Comparison of ENCODE assay signal across 7 mouse cellular contexts in the genomic region with DNA sequence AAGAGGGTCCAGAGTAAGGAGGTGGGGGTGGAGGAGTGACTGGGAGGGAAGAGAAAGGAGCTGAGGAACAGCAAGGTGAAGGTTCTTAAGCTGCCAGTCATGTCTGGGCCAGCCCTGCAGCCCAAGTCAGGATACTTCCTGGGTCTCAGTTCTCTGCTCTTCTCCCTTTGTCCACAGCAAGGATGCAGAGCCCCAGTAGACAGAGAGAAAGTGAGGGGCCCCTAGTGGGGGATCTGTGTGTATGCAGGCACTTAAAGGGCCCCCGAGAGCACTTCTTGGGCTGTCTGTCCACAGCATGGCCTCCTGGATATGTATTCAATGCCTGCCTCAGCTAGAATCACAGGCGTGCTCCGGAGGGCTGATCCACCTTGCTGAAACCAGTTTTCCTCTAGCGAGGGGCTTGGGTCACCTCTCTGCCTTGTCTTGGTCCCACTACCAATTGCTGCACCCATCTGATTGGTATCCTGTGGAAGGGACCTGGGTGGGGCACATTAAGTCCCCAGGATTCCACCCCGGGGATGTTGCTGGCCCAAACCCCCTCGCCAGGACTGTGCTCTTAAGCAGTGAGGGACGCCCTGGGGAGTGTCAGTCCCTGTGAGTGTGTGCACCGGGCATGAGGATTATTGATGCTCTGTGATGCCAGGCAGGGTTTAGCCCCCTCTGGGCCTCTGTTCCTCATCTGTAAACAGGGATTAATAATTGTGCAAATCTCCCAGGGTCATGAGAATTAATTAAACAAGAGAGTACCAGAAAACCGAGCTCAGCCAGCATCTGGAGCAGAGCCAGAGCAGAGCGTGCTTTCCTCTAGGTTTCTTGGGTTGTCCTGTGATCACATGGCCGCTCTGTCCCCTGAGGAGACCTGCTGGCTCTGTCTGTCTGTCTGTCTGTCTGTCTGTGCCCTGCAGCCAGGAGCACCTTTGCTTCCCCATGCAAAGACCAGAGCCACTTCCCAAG. TPM values are rescaled to one million over a fixed set of nuclear protein-coding genes. Genes with fewer than 3 reads are reported as not detected.
DNase-seq lines count a peak whose midpoint lies in the region; ATAC-seq and TF ChIP-seq lines count a peak whose summit lies in the region.

No protein-coding gene starts in this region.

- intact Hi-C loops in left cerebral cortex, postnatal 25 days (cut with DNase I): no loop called here

- peaks cover 6% of the 10 kb centered on the region; the same call in 1 of the 2 replicates for H3K4me1 ChIP-seq in spleen, adult 2 months (ENCODE audit: control insufficient read depth, insufficient read depth, insufficient read length)
- H3K4me1 ChIP-seq in forebrain, embryonic 15.5 days: peaks cover 22% of the 10 kb centered on the region; the same call in 1 of the 2 replicates
- peaks cover 38% of the 10 kb centered on the region for H3K4me1 ChIP-seq in neural tube, embryonic 13.5 days (replicated peaks)

- H3K9me3 ChIP-seq in forebrain, embryonic 15.5 days: no peaks in the 10 kb centered on the region
- no peaks in the 10 kb centered on the region for H3K9me3 ChIP-seq in neural tube, embryonic 13.5 days

- H3K4me3 ChIP-seq in spleen, adult 2 months (ENCODE audit: extremely low read depth, insufficient read depth, insufficient read length): no peak overlapping the region
- no peak overlapping the region for H3K4me3 ChIP-seq in forebrain, embryonic 15.5 days
- no peak overlapping the region for H3K4me3 ChIP-seq in neural tube, embryonic 13.5 days

- H3K27ac ChIP-seq in spleen, adult 2 months (ENCODE audit: insufficient read depth, low read length): no peak overlapping the region
- H3K27ac ChIP-seq in forebrain, embryonic 15.5 days (replicated peaks): no peak overlapping the region
- no peak overlapping the region for H3K27ac ChIP-seq in neural tube, embryonic 13.5 days (replicated peaks)

- H3K4me2 ChIP-seq in forebrain, embryonic 15.5 days (replicated peaks): no peak overlapping the region
- no peak overlapping the region for H3K4me2 ChIP-seq in neural tube, embryonic 13.5 days

- TF ChIP-seq CTCF in spleen, adult 2 months (IDR thresholded peaks at IDR 0.05; ENCODE audit: extremely low read depth, insufficient read depth, insufficient read length, insufficient replicate concordance): peak; percentile 36; the same call in 1 of the 2 replicates

- H3K9ac ChIP-seq in forebrain, embryonic 15.5 days (replicated peaks): no peak overlapping the region
- H3K9ac ChIP-seq in neural tube, embryonic 13.5 days: no peak overlapping the region

- DNase-seq in spleen, adult 2 months (ENCODE audit: low read depth in 1 of 2, low spot score in 2 of 2): peak in 1 of 2 experiments; percentile 16
- DNase-seq in spleen, adult 18-20 months: no peak
- peak; percentile 62 to 73 for DNase-seq in kidney, postnatal 25 days
- DNase-seq in yolk sac, embryonic 10.5 days (ENCODE audit: low spot score): no peak
- DNase-seq in left cerebral cortex, postnatal 25 days (ENCODE audit: low spot score in 2 of 2): no peak

- WGBS in spleen, adult 2 months: 81% methylated on average over 11 of the region's 11 CpGs
- 25% methylated on average over 11 of the region's 11 CpGs for WGBS in forebrain, embryonic 15.5 days
- 44% methylated on average over 11 of the region's 11 CpGs for WGBS in neural tube, embryonic 13.5 days

- H3K27me3 ChIP-seq in spleen, adult 2 months (ENCODE audit: control insufficient read depth, insufficient read depth, low read length): no peaks in the 10 kb centered on the region
- no peaks in the 10 kb centered on the region for H3K27me3 ChIP-seq in forebrain, embryonic 15.5 days
- no peaks in the 10 kb centered on the region for H3K27me3 ChIP-seq in neural tube, embryonic 13.5 days

- TF ChIP-seq POLR2A in spleen, adult 2 months (IDR thresholded peaks at IDR 0.05; ENCODE audit: low read depth, low read length): no peak

- ATAC-seq in forebrain, embryonic 15.5 days (replicated peaks): peak; percentile 32; the same call in 1 of the 2 replicates
- ATAC-seq in neural tube, embryonic 13.5 days (ENCODE audit: low read depth): peak; percentile 45; the same call in 1 of the 2 replicates

- H3K36me3 ChIP-seq in spleen, adult 2 months (ENCODE audit: control insufficient read depth, insufficient read depth, low read length): no peaks in the 10 kb centered on the region
- no peaks in the 10 kb centered on the region for H3K36me3 ChIP-seq in forebrain, embryonic 15.5 days
- no peaks in the 10 kb centered on the region for H3K36me3 ChIP-seq in neural tube, embryonic 13.5 days

RNA-seq across cellular contexts. Expression of gene Dusp7, which starts 26.5 kb away (rescaled TPM):
- 73.1 and 93.2 TPM in 2 replicates for polyA plus RNA-seq in spleen, adult 2 months (2012; rRNA removed)
- 9.2 and 10.4 TPM in 2 replicates for polyA plus RNA-seq in forebrain, embryonic 15.5 days (2015; fragmentation: Nextera tagmentation; extraction: Ambion mirVana)
- polyA plus RNA-seq in neural tube, embryonic 13.5 days (2015; fragmentation: Nextera tagmentation; extraction: Ambion mirVana): 12.3 and 13.1 TPM in 2 replicates
- total RNA-seq in left cerebral cortex, postnatal 25 days (2021): 100 to 1,000 TPM; 101 to 109 TPM

RNA-seq across cellular contexts. Expression of gene Rpl29, which starts 34.3 kb away (rescaled TPM):
- 365 and 397 TPM in 2 replicates for polyA plus RNA-seq in spleen, adult 2 months (2012; rRNA removed)
- polyA plus RNA-seq in forebrain, embryonic 15.5 days (2015; fragmentation: Nextera tagmentation; extraction: Ambion mirVana): 615 and 643 TPM in 2 replicates
- 576 and 729 TPM in 2 replicates for polyA plus RNA-seq in neural tube, embryonic 13.5 days (2015; fragmentation: Nextera tagmentation; extraction: Ambion mirVana)
- total RNA-seq in left cerebral cortex, postnatal 25 days (2021): 100 to 1,000 TPM; 289 to 302 TPM

RNA-seq across cellular contexts. Expression of gene Acy1, which starts 43.2 kb away (rescaled TPM):
- 7.7 and 9.2 TPM in 2 replicates for polyA plus RNA-seq in spleen, adult 2 months (2012; rRNA removed)
- 33.1 and 36.4 TPM in 2 replicates for polyA plus RNA-seq in forebrain, embryonic 15.5 days (2015; fragmentation: Nextera tagmentation; extraction: Ambion mirVana)
- polyA plus RNA-seq in neural tube, embryonic 13.5 days (2015; fragmentation: Nextera tagmentation; extraction: Ambion mirVana): 27.9 and 31.0 TPM in 2 replicates
- total RNA-seq in left cerebral cortex, postnatal 25 days (2021): 10 to 100 TPM; 12.9 to 19.1 TPM

RNA-seq across cellular contexts. Expression of gene Abhd14b, which starts 52.3 kb away (rescaled TPM):
- 14.6 and 16.7 TPM in 2 replicates for polyA plus RNA-seq in spleen, adult 2 months (2012; rRNA removed)
- polyA plus RNA-seq in forebrain, embryonic 15.5 days (2015; fragmentation: Nextera tagmentation; extraction: Ambion mirVana): 5.6 and 6.9 TPM in 2 replicates
- 5.9 and 6.9 TPM in 2 replicates for polyA plus RNA-seq in neural tube, embryonic 13.5 days (2015; fragmentation: Nextera tagmentation; extraction: Ambion mirVana)
- total RNA-seq in left cerebral cortex, postnatal 25 days (2021): 1 to 10 TPM; 8.3 to 9.7 TPM

RNA-seq across cellular contexts. Expression of gene Abhd14a, which starts 52.6 kb away (rescaled TPM):
- 11.5 and 12.7 TPM in 2 replicates for polyA plus RNA-seq in spleen, adult 2 months (2012; rRNA removed)
- polyA plus RNA-seq in forebrain, embryonic 15.5 days (2015; fragmentation: Nextera tagmentation; extraction: Ambion mirVana): 64.8 and 68.5 TPM in 2 replicates
- polyA plus RNA-seq in neural tube, embryonic 13.5 days (2015; fragmentation: Nextera tagmentation; extraction: Ambion mirVana): 49.7 and 57.4 TPM in 2 replicates
- total RNA-seq in left cerebral cortex, postnatal 25 days (2021): 10 to 100 TPM; 40.6 to 44.0 TPM

Comparison
In these comparisons a context has a peak if more than half of its experiments do, and no peak if none do; other contexts are left out.
1. DNase-seq: peak in kidney, postnatal 25 days (2 of 2); none in spleen, adult 18-20 months (0 of 2), yolk sac, embryonic 10.5 days (single experiment) and left cerebral cortex, postnatal 25 days (0 of 2).